In genomic region chr13:99397228-99397627, GRCm38 (mm10) we compare ENCODE assay signal across 11 mouse cellular contexts. TPM values are rescaled to one million over a fixed set of nuclear protein-coding genes. Genes with fewer than 3 reads are reported as not detected.
DNase-seq lines count a peak whose midpoint lies in the region; ATAC-seq and TF ChIP-seq lines count a peak whose summit lies in the region.
"Had no signal": no experiment of that assay in that cellular context is flagged by ENCODE, and none has a peak within 500 bp of the region (broad histone marks: within the 10 kb centered on the region; RNA-seq: fewer than 3 reads in every experiment).

No protein-coding gene starts in this region.

- TF ChIP-seq POLR2A in lung, adult 2 months (IDR thresholded peaks at IDR 0.05; ENCODE audit: borderline replicate concordance, extremely low read depth, low read depth, low read length): no peak

- ATAC-seq in forebrain, embryonic 16.5 days: peak; percentile 99
- ATAC-seq in midbrain, embryonic 13.5 days: peak; percentile 87

- TF ChIP-seq CTCF in lung, adult 2 months (IDR thresholded peaks at IDR 0.05; ENCODE audit: insufficient read depth, low read length): no peak

- no peaks in the 10 kb centered on the region for H3K27me3 ChIP-seq in forebrain, embryonic 16.5 days (replicated peaks; ENCODE audit: control insufficient read depth, insufficient read depth, low read length)
- no peaks in the 10 kb centered on the region for H3K27me3 ChIP-seq in midbrain, embryonic 13.5 days
- H3K27me3 ChIP-seq: embryonic facial prominence, embryonic 13.5 days had no signal

- H3K4me2 ChIP-seq in forebrain, embryonic 16.5 days (ENCODE audit: low read length): no peak overlapping the region
- no peak overlapping the region for H3K4me2 ChIP-seq in midbrain, embryonic 13.5 days (replicated peaks)
- H3K4me2 ChIP-seq: embryonic facial prominence, embryonic 13.5 days; heart, embryonic 11.5 days had no signal

- WGBS in forebrain, embryonic 16.5 days: 23% methylated on average over 7 of the region's 7 CpGs
- WGBS in midbrain, embryonic 13.5 days: 30% methylated on average over 7 of the region's 7 CpGs
- WGBS in lung, adult 2 months: 82% methylated on average over 7 of the region's 7 CpGs

- no peaks in the 10 kb centered on the region for H3K36me3 ChIP-seq in forebrain, embryonic 16.5 days (ENCODE audit: control insufficient read depth, insufficient read depth)
- no peaks in the 10 kb centered on the region for H3K36me3 ChIP-seq in midbrain, embryonic 13.5 days

- H3K9ac ChIP-seq in forebrain, embryonic 16.5 days (replicated peaks; ENCODE audit: low read depth, low read length): no peak overlapping the region
- H3K9ac ChIP-seq in midbrain, embryonic 13.5 days (replicated peaks): no peak overlapping the region
- H3K9ac ChIP-seq: embryonic facial prominence, embryonic 13.5 days had no signal

- H3K27ac ChIP-seq in forebrain, embryonic 16.5 days (ENCODE audit: low read length): peak overlapping the region; percentile 56; the same call in 1 of the 2 replicates
- peak overlapping the region; percentile 7 for H3K27ac ChIP-seq in midbrain, embryonic 13.5 days

- intact Hi-C loops in gastrocnemius, postnatal 14 days (cut with DNase I; ENCODE audit: low total_unique reads): no loop called here

- peaks cover 29% of the 10 kb centered on the region for H3K4me1 ChIP-seq in forebrain, embryonic 16.5 days (replicated peaks; ENCODE audit: control insufficient read depth, insufficient read depth, low read length)
- H3K4me1 ChIP-seq in midbrain, embryonic 13.5 days (replicated peaks): peaks cover 48% of the 10 kb centered on the region
- peaks cover 4% of the 10 kb centered on the region for H3K4me1 ChIP-seq in lung, adult 2 months (ENCODE audit: control insufficient read depth, insufficient read depth, low read length)

- DNase-seq in embryo, embryonic 10 days (ENCODE audit: low spot score): peak; percentile 14
- no peak for DNase-seq in embryo, embryonic 9.5 days (ENCODE audit: extremely low spot score)
- DNase-seq in cerebellum, adult 11-12 months: peak; percentile 89
- DNase-seq in T-cell, adult 2 months (ENCODE audit: low spot score): no peak
- no peak for DNase-seq in gastrocnemius, postnatal 14 days
- DNase-seq in lung, adult 2 months: no peak
- DNase-seq: kidney, postnatal 36 days had no signal

- no peaks in the 10 kb centered on the region for H3K9me3 ChIP-seq in forebrain, embryonic 16.5 days (ENCODE audit: control insufficient read depth, low read length)
- no peaks in the 10 kb centered on the region for H3K9me3 ChIP-seq in midbrain, embryonic 13.5 days
- H3K9me3 ChIP-seq: embryonic facial prominence, embryonic 13.5 days had no signal

- H3K4me3 ChIP-seq in forebrain, embryonic 16.5 days (replicated peaks; ENCODE audit: low read length): no peak overlapping the region
- H3K4me3 ChIP-seq in midbrain, embryonic 13.5 days (replicated peaks): no peak overlapping the region
- H3K4me3 ChIP-seq in lung, adult 2 months (replicated peaks; ENCODE audit: extremely low read depth, low read depth, low read length): no peak overlapping the region
- H3K4me3 ChIP-seq: embryonic facial prominence, embryonic 13.5 days had no signal

RNA-seq across cellular contexts. Expression of gene Mrps27, which starts 52.6 kb away (rescaled TPM):
- 46.4 and 49.1 TPM in 2 replicates for polyA plus RNA-seq in forebrain, embryonic 16.5 days (2015; fragmentation: Nextera tagmentation; extraction: Ambion mirVana)
- polyA plus RNA-seq in midbrain, embryonic 13.5 days (2015; fragmentation: Nextera tagmentation; extraction: Ambion mirVana): 39.5 and 40.4 TPM in 2 replicates
- 10 to 100 TPM; 26.4 to 29.3 TPM for total RNA-seq in gastrocnemius, postnatal 14 days (2021)
- polyA plus RNA-seq in lung, adult 2 months (2012; rRNA removed): 7.4 and 9.5 TPM in 2 replicates

RNA-seq across cellular contexts. Expression of gene Ptcd2, which starts 52.7 kb away (rescaled TPM):
- 53.2 and 57.9 TPM in 2 replicates for polyA plus RNA-seq in forebrain, embryonic 16.5 days (2015; fragmentation: Nextera tagmentation; extraction: Ambion mirVana)
- 50.2 and 52.8 TPM in 2 replicates for polyA plus RNA-seq in midbrain, embryonic 13.5 days (2015; fragmentation: Nextera tagmentation; extraction: Ambion mirVana)
- total RNA-seq in gastrocnemius, postnatal 14 days (2021): 10 to 100 TPM; 22.8 to 25.0 TPM
- 9.3 and 10.8 TPM in 2 replicates for polyA plus RNA-seq in lung, adult 2 months (2012; rRNA removed)

Comparison
In these comparisons a context has a peak if more than half of its experiments do, and no peak if none do; other contexts are left out.
1. DNase-seq: peak in embryo, embryonic 10 days (single experiment) and cerebellum, adult 11-12 months (single experiment); none in embryo, embryonic 9.5 days (single experiment), T-cell, adult 2 months (single experiment), gastrocnemius, postnatal 14 days (single experiment) and lung, adult 2 months (single experiment).